Mouse (Mus musculus): ENCODE measurements around the gene Rp2. TPM values are rescaled to one million over a fixed set of nuclear protein-coding genes. Genes with fewer than 3 reads are reported as not detected.

Gene Rp2
- polyA plus RNA-seq, 1 experiment from 2014 or later: 17.4 TPM

Other genes starting within 250 kb of the Rp2 start
- 0.84 and 1.2 TPM in 2 replicates for gene Slc9a7, start 72.7 kb upstream of the Rp2 start, polyA plus RNA-seq (2016; fragmentation: Nextera tagmentation; extraction: Ambion mirVana)
- 9.2 and 11.1 TPM in 2 replicates for gene Jade3, start 61.2 kb downstream of the Rp2 start, polyA plus RNA-seq (2016; fragmentation: Nextera tagmentation; extraction: Ambion mirVana)
- 0.32 and 0.35 TPM in 2 replicates for gene Rgn, start 185.3 kb downstream of the Rp2 start, polyA plus RNA-seq (2016; fragmentation: Nextera tagmentation; extraction: Ambion mirVana)

Measured in midbrain, embryonic 10.5 days (tissue).